Mouse (Mus musculus) hindbrain, embryonic 11.5 days (tissue): ENCODE measurements around the gene Bdkrb2. TPM values are rescaled to one million over a fixed set of nuclear protein-coding genes. Genes with fewer than 3 reads are reported as not detected.

ENCODE experiments used
- ATAC-seq: fragments of 200-750 bp; cut with Nextera tagmentation; 2 replicates; pipeline ENCODE4 v1.8.0; 2017; ENCODE audit warnings: mild to moderate bottlenecking, moderate TSS enrichment, moderate library complexity; ENCODE audit not compliant: low FRiP score
- DNase-seq: peaks from one replicate; pipeline ENCODE4 v3.0.0-alpha.2; 2015; ENCODE audit warnings: low spot score
- H3K27ac ChIP-seq: fragments of 300-500 bp; sonication (generic); 2 replicates; pipeline ENCODE4 v1.5.1; 2014; ENCODE audit warnings: mild to moderate bottlenecking, low read depth, low read length
- H3K27me3 ChIP-seq: fragments of 300-500 bp; sonication (generic); 2 replicates; pipeline ENCODE4 v1.6.1; 2014; ENCODE audit warnings: mild to moderate bottlenecking, low read length, moderate library complexity, mixed read lengths; ENCODE audit not compliant: control insufficient read depth, insufficient read depth
- H3K36me3 ChIP-seq: fragments of 300-500 bp; sonication (generic); 2 replicates; pipeline ENCODE4 v1.6.1; 2014; ENCODE audit warnings: mild to moderate bottlenecking, low read length, moderate library complexity, mixed read lengths; ENCODE audit not compliant: control insufficient read depth, insufficient read depth
- H3K4me1 ChIP-seq: fragments of 300-500 bp; sonication (generic); replicated peaks from 2 replicates; pipeline ENCODE4 v1.6.1; 2014; ENCODE audit warnings: low read length, mixed read lengths; ENCODE audit not compliant: control insufficient read depth, insufficient read depth
- H3K4me2 ChIP-seq: fragments of 300-500 bp; sonication (generic); replicated peaks from 2 replicates; pipeline ENCODE4 v1.6.1; 2014; ENCODE audit warnings: mild to moderate bottlenecking, low read depth, low read length
- H3K4me3 ChIP-seq: fragments of 300-500 bp; sonication (generic); 2 replicates; pipeline ENCODE4 v1.5.1; 2014; ENCODE audit warnings: low read depth, low read length
- H3K9ac ChIP-seq: fragments of 300-500 bp; sonication (generic); 2 replicates; pipeline ENCODE4 v1.6.1; 2014; ENCODE audit warnings: low read depth, low read length
- H3K9me3 ChIP-seq: fragments of 300-500 bp; sonication (generic); 2 replicates; pipeline ENCODE4 v1.6.1; 2016; ENCODE audit warnings: low read length; ENCODE audit not compliant: control insufficient read depth
- WGBS: fragments of 180-500 bp; shearing (Covaris S2); extraction: QIAGEN DNeasy Blood & Tissue Kit; methylation state at CpG from one replicate; pipeline ENCODE4 v1.1.7; 2014; 5-methylcytosine and 5-hydroxymethylcytosine counted together
- polyA plus RNA-seq: library from polyadenylated mRNA; unstranded; fragments of >200 nt; fragmentation: Nextera tagmentation; extraction: Ambion mirVana; gene quantifications from 2 replicates; pipeline ENCODE4 v1.2.1, GENCODE M21; 2014

Bdkrb2 gene
- polyA plus RNA-seq, 1 experiment from 2014 or later, result 0.12 TPM

DNA sequence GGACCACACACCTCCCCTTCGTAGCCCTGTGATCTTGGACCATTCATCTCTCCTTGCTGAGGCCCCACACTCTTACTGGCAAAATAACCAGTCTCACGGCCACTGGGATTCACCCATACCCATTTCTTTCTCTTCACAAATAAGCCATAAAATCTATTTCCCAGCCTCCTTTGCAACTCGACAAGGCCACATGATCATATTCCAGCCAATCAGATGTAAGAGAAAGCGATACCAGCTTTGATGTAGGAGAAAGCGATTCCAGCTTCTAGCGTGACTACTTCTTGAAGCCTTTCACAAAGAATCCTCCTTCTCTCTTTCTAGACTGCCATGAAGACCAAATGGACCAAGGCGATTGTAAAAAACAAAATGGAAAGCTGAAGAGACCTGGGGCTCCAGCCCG is 19.9 kb upstream of the Bdkrb2 start:
- Histone ChIP-seq H3K4me3 (no peak overlapping the region), H3K9me3 (no peaks in the 10 kb centered on the region), H3K4me2 (no peak overlapping the region), H3K27me3 (peaks cover 6% of the 10 kb centered on the region; the same call in 1 of the 2 replicates), H3K9ac (no peak overlapping the region), H3K27ac (no peak overlapping the region), H3K4me1 (no peaks in the 10 kb centered on the region), H3K36me3 (no peaks in the 10 kb centered on the region)
- WGBS, result 85% methylated on average over 8 of the region's 8 CpGs
- DNase-seq (no peak), ATAC-seq (no peak)

DNA sequence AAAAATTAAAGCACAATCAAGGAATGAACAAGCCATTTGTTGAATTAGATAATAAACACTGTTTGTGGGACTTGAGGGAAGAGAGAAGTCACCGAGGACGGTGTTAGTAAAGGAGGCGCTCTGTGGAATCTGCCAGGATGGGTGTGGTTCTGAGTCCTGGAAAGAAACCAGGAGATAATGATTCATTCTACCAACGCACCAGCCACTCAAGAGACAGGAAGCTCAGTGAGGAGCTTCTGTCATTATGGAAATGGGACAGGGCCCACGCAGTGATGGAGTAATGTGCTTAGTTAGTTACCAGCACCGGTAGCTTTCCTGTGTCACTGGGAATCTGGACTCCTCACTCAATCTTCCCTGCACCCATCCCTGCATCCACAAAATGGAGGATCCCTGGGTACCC is 19.3 kb upstream of the Bdkrb2 start:
- DNase-seq (no peak), ATAC-seq (no peak)
- Histone ChIP-seq H3K27me3 (peaks cover 6% of the 10 kb centered on the region; the same call in 1 of the 2 replicates), H3K4me1 (no peaks in the 10 kb centered on the region), H3K27ac (no peak overlapping the region), H3K9ac (no peak overlapping the region), H3K9me3 (no peaks in the 10 kb centered on the region), H3K4me2 (no peak overlapping the region), H3K36me3 (no peaks in the 10 kb centered on the region), H3K4me3 (no peak overlapping the region)
- 86% methylated on average over 6 of the region's 6 CpGs for WGBS

- Histone ChIP-seq H3K4me2 (no peak overlapping the region), H3K4me1 (no peaks in the 10 kb centered on the region), H3K36me3 (no peaks in the 10 kb centered on the region), H3K9ac (no peak overlapping the region), H3K27ac (no peak overlapping the region), H3K4me3 (no peak overlapping the region), H3K9me3 (no peaks in the 10 kb centered on the region), H3K27me3 (peaks cover 6% of the 10 kb centered on the region; the same call in 1 of the 2 replicates)
- no peak for DNase-seq
- WGBS, result 84% methylated on average over 7 of the region's 7 CpGs
- no peak for ATAC-seq
Observed at GRCm38 (mm10) chr12:105544872-105545271, 18.2 kb upstream of the Bdkrb2 start.

- no peaks in the 10 kb centered on the region for H3K4me1 ChIP-seq
- no peak overlapping the region for H3K4me2 ChIP-seq
- ATAC-seq (peak; percentile 64; the same call in 1 of the 2 replicates), DNase-seq (peak; percentile 55)
- no peak overlapping the region for H3K27ac ChIP-seq
- 32% methylated on average over 17 of the region's 17 CpGs for whole genome bisulfite sequencing
- H3K36me3 ChIP-seq, result no peaks in the 10 kb centered on the region
- no peak overlapping the region for H3K4me3 ChIP-seq
- H3K9me3 ChIP-seq, result no peaks in the 10 kb centered on the region
- H3K9ac ChIP-seq, result no peak overlapping the region
- peaks cover 6% of the 10 kb centered on the region; the same call in 1 of the 2 replicates for H3K27me3 ChIP-seq
Observed at GRCm38 (mm10) chr12:105545696-105546435, 17.2 kb upstream of the Bdkrb2 start.

DNA sequence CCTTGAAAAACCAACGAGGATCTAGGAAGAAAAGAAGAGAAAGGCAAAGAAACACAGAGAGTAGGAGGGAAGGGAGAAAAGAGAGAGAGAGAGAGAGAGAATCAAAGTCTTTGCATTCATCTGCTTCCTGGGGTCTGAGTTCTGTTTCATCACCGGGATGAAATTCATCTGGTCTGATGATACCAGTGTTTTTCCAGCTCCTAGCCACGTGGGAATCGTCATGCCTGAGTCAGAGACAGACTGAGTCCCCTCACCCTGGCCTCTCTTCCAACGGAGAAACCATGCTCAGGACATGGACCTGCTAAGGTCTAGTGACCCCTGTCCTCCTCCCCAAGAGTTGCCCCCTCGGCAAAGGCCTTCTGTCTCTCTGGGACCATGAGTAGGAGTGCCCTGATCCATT is 16.5 kb upstream of the Bdkrb2 start:
- H3K4me3 ChIP-seq, result no peak overlapping the region
- no peak overlapping the region for H3K4me2 ChIP-seq
- peaks cover 6% of the 10 kb centered on the region; the same call in 1 of the 2 replicates for H3K27me3 ChIP-seq
- no peaks in the 10 kb centered on the region for H3K36me3 ChIP-seq
- H3K27ac ChIP-seq, result no peak overlapping the region
- no peak overlapping the region for H3K9ac ChIP-seq
- DNase-seq, result no peak
- ATAC-seq, result no peak
- H3K9me3 ChIP-seq, result no peaks in the 10 kb centered on the region
- no peaks in the 10 kb centered on the region for H3K4me1 ChIP-seq
- 62% methylated on average over 6 of the region's 6 CpGs for WGBS

DNA sequence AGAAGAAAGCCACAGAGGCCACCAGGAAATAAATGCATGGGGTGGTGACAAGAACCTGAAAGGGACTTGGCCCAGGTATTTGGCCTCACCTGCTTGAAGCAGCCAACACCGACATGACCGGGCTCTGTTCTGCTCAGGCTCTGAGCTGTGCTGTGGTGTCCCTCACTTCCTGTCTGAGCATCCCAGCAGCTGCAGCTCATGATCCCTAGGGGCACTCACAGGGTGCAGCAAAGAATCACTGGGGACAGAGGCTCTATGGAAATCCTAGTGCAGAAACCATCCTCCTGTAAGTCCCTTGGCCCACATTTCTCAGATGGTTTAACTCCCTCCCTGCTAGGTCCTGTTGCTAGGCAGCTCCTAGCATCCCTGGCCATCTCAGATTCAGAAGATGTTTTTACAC is 15.9 kb upstream of the Bdkrb2 start:
- Histone ChIP-seq H3K27me3 (peaks cover 6% of the 10 kb centered on the region; the same call in 1 of the 2 replicates), H3K4me2 (no peak overlapping the region), H3K9ac (no peak overlapping the region), H3K4me3 (no peak overlapping the region), H3K4me1 (no peaks in the 10 kb centered on the region), H3K36me3 (no peaks in the 10 kb centered on the region), H3K9me3 (no peaks in the 10 kb centered on the region), H3K27ac (no peak overlapping the region)
- ATAC-seq (no peak), DNase-seq (no peak)
- WGBS, result 92% methylated on average over 2 of the region's 2 CpGs

GRCm38 (mm10) chr12:105548001-105548400 is 15.0 kb upstream of the Bdkrb2 start:
- no peaks in the 10 kb centered on the region for H3K9me3 ChIP-seq
- H3K4me2 ChIP-seq, result no peak overlapping the region
- DNase-seq (no peak), ATAC-seq (no peak)
- H3K27ac ChIP-seq, result no peak overlapping the region
- no peak overlapping the region for H3K9ac ChIP-seq
- no peaks in the 10 kb centered on the region for H3K36me3 ChIP-seq
- WGBS, result 89% methylated on average over 2 of the region's 2 CpGs
- H3K4me1 ChIP-seq, result no peaks in the 10 kb centered on the region
- no peak overlapping the region for H3K4me3 ChIP-seq
- H3K27me3 ChIP-seq, result peaks cover 6% of the 10 kb centered on the region; the same call in 1 of the 2 replicates

- DNase-seq (no peak), ATAC-seq (no peak)
- 83% methylated on average over 6 of the region's 6 CpGs for WGBS
- H3K27ac ChIP-seq, result no peak overlapping the region
- H3K9ac ChIP-seq, result no peak overlapping the region
- no peaks in the 10 kb centered on the region for H3K9me3 ChIP-seq
- H3K4me3 ChIP-seq, result no peak overlapping the region
- H3K4me1 ChIP-seq, result no peaks in the 10 kb centered on the region
- H3K36me3 ChIP-seq, result no peaks in the 10 kb centered on the region
- H3K4me2 ChIP-seq, result no peak overlapping the region
- H3K27me3 ChIP-seq, result peaks cover 6% of the 10 kb centered on the region; the same call in 1 of the 2 replicates
Observed at GRCm38 (mm10) chr12:105548881-105549280, 14.1 kb upstream of the Bdkrb2 start.
